Mouse (Mus musculus): ENCODE measurements at regions not wholly inside any gene's neighbourhood (a gene's known extent, or its start where the extent isn't known, plus 50 kb on each side); places are given as distances from the start of the nearest gene placed in this dataset.

DNA sequence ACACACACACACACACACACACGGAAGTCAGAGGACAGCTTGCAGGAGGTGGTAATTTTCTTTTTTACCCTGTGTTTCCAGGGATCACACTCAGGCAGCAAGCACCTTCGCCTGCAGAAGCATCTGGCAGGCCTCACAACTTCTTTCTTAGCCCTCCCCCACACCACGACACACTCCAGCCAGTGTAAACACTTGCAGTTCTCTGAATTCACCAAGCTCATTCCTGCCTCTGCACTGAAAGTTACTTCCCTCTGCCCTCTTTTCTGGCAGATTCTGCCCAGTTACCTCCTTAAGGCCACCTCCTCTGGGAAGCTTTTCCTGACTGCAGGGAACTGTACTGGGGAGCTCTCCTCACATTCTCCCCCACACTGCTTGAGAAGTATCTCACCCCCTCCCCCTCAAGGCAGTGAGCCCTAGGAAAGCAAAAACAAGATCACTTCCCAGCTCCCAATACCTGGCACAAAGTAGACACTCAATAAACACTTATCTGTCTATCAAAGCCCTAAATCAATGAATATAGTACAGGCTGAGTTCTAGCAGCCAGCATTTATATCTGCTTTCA is 84.9 kb downstream of the Utp6 start:
- TF ChIP-seq CTCF (IDR thresholded peaks at IDR 0.05; ENCODE audit: low read depth, low read length) (no peak), GATA1 (IDR thresholded peaks at IDR 0.05; ENCODE audit: borderline replicate concordance, low read length) (no peak), POLR2AphosphoS5 (IDR thresholded peaks at IDR 0.05; ENCODE audit: insufficient replicate concordance, low read depth, low read length) (no peak), TAL1 (conservative IDR thresholded peaks at IDR 0.05; ENCODE audit: low read depth, low read length) (no peak)

All from G1E (cell line).